Mouse (Mus musculus): ENCODE measurements around the gene Hspa12b.

GRCm38 (mm10) chr2:131138296-131138695 is 11.2 kb downstream of the Hspa12b start:
- TF ChIP-seq ZC3H11A (IDR thresholded peaks at IDR 0.05; ENCODE audit: borderline replicate concordance, low read depth, low read length) (no peak), HCFC1 (IDR thresholded peaks at IDR 0.05; ENCODE audit: borderline replicate concordance, insufficient read depth, low read length) (no peak), ZNF384 (IDR thresholded peaks at IDR 0.05; ENCODE audit: low read depth, low read length) (no peak), CHD2 (IDR thresholded peaks at IDR 0.05; ENCODE audit: low read depth, low read length) (no peak)
